Mouse (Mus musculus) thymus, postnatal 0 days (tissue): ENCODE results near the gene Fbxw21. TPM values are rescaled to one million over a fixed set of nuclear protein-coding genes. Genes with fewer than 3 reads are reported as not detected.

Experiments used
- DNase-seq: peaks from one replicate; pipeline ENCODE4 v3.0.0-alpha.2; 2015; ENCODE audit warnings: low spot score
- polyA plus RNA-seq: library from polyadenylated mRNA; unstranded; fragments of >200 nt; fragmentation: Nextera tagmentation; extraction: Ambion mirVana; gene quantifications from 2 replicates; pipeline ENCODE4 v1.2.1, GENCODE M21; 2015

The Fbxw21 gene
- polyA plus RNA-seq, 1 experiment from 2014 or later = not detected

GRCm38 (mm10) chr9:109090446-109090845 is 71.4 kb downstream of the Fbxw21 start:
- no peak for DNase-seq

Other genes with a start within 250 kb of the Fbxw21 start
- gene Tmem89, start 247.4 kb downstream of the Fbxw21 start, polyA plus RNA-seq = not detected in 2 replicates
- 407 and 414 TPM in 2 replicates for gene Uqcrc1, start 225.4 kb downstream of the Fbxw21 start, polyA plus RNA-seq
- 0.46 and 0.63 TPM in 2 replicates for gene Col7a1, start 208.5 kb downstream of the Fbxw21 start, polyA plus RNA-seq
- not detected in 2 replicates for gene Ucn2, start 176.0 kb downstream of the Fbxw21 start, polyA plus RNA-seq
- gene Pfkfb4, start 170.3 kb downstream of the Fbxw21 start, polyA plus RNA-seq = 6.0 and 7.7 TPM in 2 replicates
- 210 and 212 TPM in 2 replicates for gene Shisa5, start 123.5 kb downstream of the Fbxw21 start, polyA plus RNA-seq
- gene Trex1, start 102.3 kb downstream of the Fbxw21 start, polyA plus RNA-seq = 42.1 and 42.4 TPM in 2 replicates
- gene Atrip, start 87.9 kb downstream of the Fbxw21 start, polyA plus RNA-seq = 23.4 and 28.4 TPM in 2 replicates
- 18.6 and 19.0 TPM in 2 replicates for gene Ccdc51, start 79.5 kb downstream of the Fbxw21 start, polyA plus RNA-seq
- 808 and 867 TPM in 2 replicates for gene Tma7, start 79.5 kb downstream of the Fbxw21 start, polyA plus RNA-seq
- 3.3 and 3.8 TPM in 2 replicates for gene Plxnb1, start 66.7 kb downstream of the Fbxw21 start, polyA plus RNA-seq
- gene Fbxw13, start 33.9 kb upstream of the Fbxw21 start, polyA plus RNA-seq = not detected in 2 replicates
- not detected in 2 replicates for gene Fbxw20, start 72.7 kb upstream of the Fbxw21 start, polyA plus RNA-seq
- not detected in 2 replicates for gene Fbxw14, start 125.6 kb upstream of the Fbxw21 start, polyA plus RNA-seq
- gene Fbxw28, start 177.6 kb upstream of the Fbxw21 start, polyA plus RNA-seq = not detected in 2 replicates
- gene Fbxw22, start 242.3 kb upstream of the Fbxw21 start, polyA plus RNA-seq = not detected in 2 replicates